Mouse (Mus musculus): Measurements from ENCODE around the gene Notch4. TPM values are rescaled to one million over a fixed set of nuclear protein-coding genes. Genes with fewer than 3 reads are reported as not detected.

The Notch4 gene
- 6.4 and 8.1 TPM in 2 replicates for polyA plus RNA-seq (2012; rRNA removed)

GRCm38 (mm10) chr17:34564003-34564421 is at the start of gene Notch4:
Gene Notch4 (plus strand): TSS chr17:34564268.

GRCm38 (mm10) chr17:34517252-34517651 is 46.8 kb upstream of the Notch4 start, which contains the start of gene Btnl6:
Gene Btnl6 (minus strand): TSS chr17:34517352.

GRCm38 (mm10) chr17:34589681-34590101 is 25.6 kb downstream of the Notch4 start, which contains the start of gene Gpsm3:
Gene Gpsm3 (plus strand): TSS chr17:34589806.

GRCm38 (mm10) chr17:34591029-34591993 is 27.2 kb downstream of the Notch4 start, which contains the start of gene Pbx2:
Gene Pbx2 (plus strand): TSS chr17:34591266.

GRCm38 (mm10) chr17:34597566-34598095 is 33.6 kb downstream of the Notch4 start, which contains the start of gene Ager:
Gene Ager (plus strand): TSS chr17:34597862.

GRCm38 (mm10) chr17:34603375-34604060 is 39.5 kb downstream of the Notch4 start, which contains the start of gene Rnf5:
Gene Rnf5 (minus strand): TSS chr17:34603690.

GRCm38 (mm10) chr17:34604061-34604508 is 40.0 kb downstream of the Notch4 start, which contains the start of gene Agpat1:
Gene Agpat1 (plus strand): TSS chr17:34604262.

GRCm38 (mm10) chr17:34615871-34616270 is 51.8 kb downstream of the Notch4 start, which contains the start of gene Egfl8:
Gene Egfl8 (minus strand): TSS chr17:34615971.

GRCm38 (mm10) chr17:34627943-34628643 is 64.0 kb downstream of the Notch4 start, which contains the start of gene Ppt2:
Gene Ppt2 (minus strand): TSS chr17:34628510.

GRCm38 (mm10) chr17:34629221-34629751 is 65.2 kb downstream of the Notch4 start, which contains the start of gene Prrt1:
Gene Prrt1 (plus strand): TSS chr17:34629533.

Other genes with a start within 250 kb of the Notch4 start
- gene H2-Eb2, start 238.6 kb upstream of the Notch4 start, polyA plus RNA-seq (2012; rRNA removed) = 0.04 and 0.17 TPM in 2 replicates
- not detected in 2 replicates for gene Btnl2, start 209.4 kb upstream of the Notch4 start, polyA plus RNA-seq (2012; rRNA removed)
- gene Btnl1, start 187.1 kb upstream of the Notch4 start, polyA plus RNA-seq (2012; rRNA removed) = not detected in 2 replicates
- gene BC051142, start 165.4 kb upstream of the Notch4 start, polyA plus RNA-seq (2012; rRNA removed) = 7.7 and 11.5 TPM in 2 replicates
- not detected in 2 replicates for gene Btnl4, start 87.0 kb upstream of the Notch4 start, polyA plus RNA-seq (2012; rRNA removed)
- not detected in 2 replicates for gene Btnl6, start 46.9 kb upstream of the Notch4 start, polyA plus RNA-seq (2012; rRNA removed)
- 1.9 and 2.2 TPM in 2 replicates for gene Gpsm3, start 25.5 kb downstream of the Notch4 start, polyA plus RNA-seq (2012; rRNA removed)
- 66.5 and 66.7 TPM in 2 replicates for gene Pbx2, start 27.0 kb downstream of the Notch4 start, polyA plus RNA-seq (2012; rRNA removed)
- gene Ager, start 33.6 kb downstream of the Notch4 start, polyA plus RNA-seq (2012; rRNA removed) = 3.8 and 4.2 TPM in 2 replicates
- 199 and 200 TPM in 2 replicates for gene Rnf5, start 39.4 kb downstream of the Notch4 start, polyA plus RNA-seq (2012; rRNA removed)
- 209 and 219 TPM in 2 replicates for gene Agpat1, start 40.0 kb downstream of the Notch4 start, polyA plus RNA-seq (2012; rRNA removed)
- 5.5 and 12.4 TPM in 2 replicates for gene Egfl8, start 51.7 kb downstream of the Notch4 start, polyA plus RNA-seq (2012; rRNA removed)
- gene Ppt2, start 64.2 kb downstream of the Notch4 start, polyA plus RNA-seq (2012; rRNA removed) = 22.4 and 24.5 TPM in 2 replicates
- 66.0 and 82.7 TPM in 2 replicates for gene Prrt1, start 65.3 kb downstream of the Notch4 start, polyA plus RNA-seq (2012; rRNA removed)
- 5.0 and 5.4 TPM in 2 replicates for gene Fkbpl, start 80.5 kb downstream of the Notch4 start, polyA plus RNA-seq (2012; rRNA removed)
- gene Atf6b, start 82.9 kb downstream of the Notch4 start, polyA plus RNA-seq (2012; rRNA removed) = 95.0 and 101 TPM in 2 replicates
- gene Tnxb, start 106.3 kb downstream of the Notch4 start, polyA plus RNA-seq (2012; rRNA removed) = 1.2 and 1.4 TPM in 2 replicates
- gene C4b, start 179.6 kb downstream of the Notch4 start, polyA plus RNA-seq (2012; rRNA removed) = 0.63 and 1.0 TPM in 2 replicates
- gene Cyp21a1, start 240.3 kb downstream of the Notch4 start, polyA plus RNA-seq (2012; rRNA removed) = 0.08 TPM in 1 of 2 replicates, not detected in the other

Measured in central nervous system, embryonic 18 days (tissue).